Mouse (Mus musculus): ENCODE data around the gene Taf5.

- no peak for TF ChIP-seq CTCF (IDR thresholded peaks at IDR 0.05; ENCODE audit: extremely low read depth, insufficient read depth, insufficient read length, insufficient replicate concordance)
- no peak for TF ChIP-seq POLR2A (IDR thresholded peaks at IDR 0.05; ENCODE audit: low read depth, low read length)
Measured at GRCm38 (mm10) chr19:47128835-47129234, 61.3 kb downstream of the Taf5 start.

Measured in spleen, adult 2 months (tissue).